Mouse (Mus musculus) mouse trophoblast stem cell (cell line): ENCODE results near the gene Diexf.

ENCODE experiments used
- in situ Hi-C, 2 experiments: fragments of 300-500 bp; cut with MseI, MboI; formaldehyde crosslinking; loops; 2 replicates in 1 of 2; 3 replicates in 1 of 2; pipeline ENCODE4 v1.15.1; 2025

Diexf gene

DNA sequence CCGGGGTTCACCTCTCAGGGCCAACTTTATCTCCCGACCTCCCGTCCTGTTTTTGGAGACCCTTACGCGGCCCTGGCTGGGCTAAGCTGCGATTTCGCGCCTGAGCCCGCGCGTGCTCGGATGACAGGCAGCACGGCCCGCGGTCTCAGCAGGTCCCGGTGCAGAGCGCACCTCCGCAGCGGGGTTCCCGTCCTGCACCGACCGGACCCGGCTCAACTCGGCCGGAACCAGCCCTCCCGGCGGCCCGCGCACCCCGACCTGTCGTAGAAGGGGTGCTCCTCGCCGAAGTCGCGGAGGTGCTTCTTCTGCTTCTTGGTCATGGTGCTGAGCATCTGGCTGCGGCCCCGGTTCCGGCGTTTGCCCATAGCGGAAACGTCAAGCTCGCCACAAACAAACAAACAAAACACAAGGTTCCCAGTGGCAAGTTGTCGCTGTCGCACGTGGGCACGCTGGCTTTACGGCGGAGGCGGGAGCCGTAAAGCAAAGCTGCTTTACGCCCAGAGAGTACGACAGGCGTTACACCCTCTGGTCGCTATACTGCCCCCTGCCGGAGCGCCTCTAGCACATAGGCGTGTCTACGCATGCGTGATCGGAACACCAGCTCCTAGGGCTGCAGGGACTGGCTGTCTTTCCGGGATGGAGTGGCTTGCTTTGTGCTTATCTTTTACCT is at the start of gene Diexf:
Gene Diexf, minus strand, starts transcription at position 487 of the 670 bp plus-strand sequence.
- in situ Hi-C loops = no loop called here

DNA sequence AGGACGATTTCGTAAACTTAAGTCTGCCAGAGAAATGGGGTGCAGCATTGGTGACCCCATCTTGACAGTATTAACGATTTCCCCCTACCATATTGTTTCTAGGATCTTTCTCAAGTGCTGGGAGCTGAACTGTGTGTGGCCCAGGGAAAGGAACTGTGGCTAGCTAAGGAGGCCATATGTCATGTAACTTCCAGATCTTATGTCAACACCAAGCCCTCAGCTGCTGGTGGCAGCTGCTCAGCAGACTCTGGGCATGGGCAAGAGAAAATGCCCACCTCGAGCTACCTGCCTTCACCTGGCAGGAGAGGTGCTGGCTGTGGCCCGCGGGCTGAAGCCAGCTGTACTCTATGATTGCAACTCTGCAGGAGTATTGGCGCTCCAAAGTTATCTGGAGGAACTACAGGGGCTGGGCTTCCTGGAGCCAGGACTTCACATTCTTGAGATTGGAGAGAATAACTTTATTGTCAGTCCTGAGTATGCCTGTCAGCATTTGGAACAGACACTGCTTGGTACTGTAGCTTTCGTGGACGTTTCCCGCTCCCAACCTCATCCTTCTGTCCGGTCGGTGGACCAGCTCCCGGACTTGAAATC is 44.2 kb upstream of the Diexf start:
- in situ Hi-C loops = no loop called here

DNA sequence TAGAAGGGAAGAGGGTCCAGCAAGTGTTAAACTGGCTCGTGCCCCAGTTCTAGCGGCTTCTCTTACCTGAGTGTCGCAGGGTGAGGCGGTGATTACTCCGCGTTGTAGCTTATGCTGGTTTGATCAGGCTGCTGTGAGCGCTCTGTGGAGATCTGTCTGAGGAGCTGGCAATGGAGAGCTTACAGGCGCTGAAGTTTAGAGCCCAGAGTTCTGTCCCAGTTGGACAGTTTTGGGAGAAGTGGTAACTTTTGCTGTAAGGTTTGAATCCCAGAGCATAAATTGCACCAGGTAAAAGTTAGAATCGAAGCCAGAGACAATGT is 43.7 kb upstream of the Diexf start:
- in situ Hi-C loops = no loop called here

DNA sequence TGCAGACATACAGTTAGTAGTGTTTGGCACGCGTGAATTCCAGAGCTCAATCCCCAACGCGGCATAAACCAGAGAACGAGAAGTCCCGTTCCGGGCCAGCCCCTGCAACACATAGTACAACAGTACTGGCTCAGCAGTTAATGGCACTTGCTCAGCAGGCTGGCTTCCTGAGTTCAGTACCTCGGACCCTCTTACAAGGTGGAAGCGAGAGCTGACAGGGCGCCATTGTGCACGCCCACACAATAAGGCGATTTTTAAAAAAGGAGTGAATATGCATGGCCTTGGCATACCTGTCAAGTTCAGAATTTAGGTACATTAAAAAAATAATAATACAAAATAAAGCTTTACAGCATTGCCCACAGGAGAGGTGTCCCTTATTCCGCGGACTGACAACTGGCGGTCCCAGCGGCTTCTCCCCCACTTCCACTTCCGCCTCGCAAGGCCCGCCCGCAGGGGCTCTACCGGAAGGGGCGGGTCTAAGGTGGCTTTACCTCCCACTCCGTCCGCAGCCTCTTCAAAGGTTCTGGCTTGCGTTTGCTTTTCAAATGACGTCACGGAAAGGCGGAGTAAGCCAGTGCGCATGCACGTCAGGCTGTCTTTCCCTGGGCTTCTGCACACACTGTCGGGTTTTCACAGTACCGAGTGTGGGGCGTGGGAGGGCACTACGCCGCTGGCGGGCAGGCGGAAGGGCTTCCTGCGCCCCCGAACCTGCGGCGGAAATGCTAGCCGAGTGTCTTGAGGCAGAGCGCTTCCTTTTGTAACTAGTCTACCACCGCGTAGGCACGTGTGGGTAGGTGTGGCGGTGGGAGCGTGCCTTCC is 43.1 kb upstream of the Diexf start:
- in situ Hi-C loops = no loop called here

DNA sequence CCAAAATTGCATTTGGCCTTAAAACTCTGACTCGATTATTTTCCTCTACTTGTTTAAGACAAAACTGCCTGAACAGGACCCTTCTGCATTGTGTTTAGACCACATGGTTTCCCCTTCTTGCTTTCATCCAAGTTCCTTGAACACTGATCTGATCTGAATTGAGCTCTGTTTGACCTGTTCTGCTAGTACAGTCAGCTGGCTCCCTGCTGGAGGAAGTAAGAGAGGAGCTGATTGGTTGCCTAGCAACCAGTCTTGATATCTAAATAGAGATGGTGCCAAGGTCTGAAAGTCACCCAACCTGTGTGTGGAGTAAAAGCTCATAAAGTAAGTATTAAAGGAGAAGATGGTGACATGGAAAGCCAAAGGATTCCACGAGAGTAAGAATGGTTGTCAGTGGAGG is 39.8 kb upstream of the Diexf start:
- in situ Hi-C loops = no loop called here

DNA sequence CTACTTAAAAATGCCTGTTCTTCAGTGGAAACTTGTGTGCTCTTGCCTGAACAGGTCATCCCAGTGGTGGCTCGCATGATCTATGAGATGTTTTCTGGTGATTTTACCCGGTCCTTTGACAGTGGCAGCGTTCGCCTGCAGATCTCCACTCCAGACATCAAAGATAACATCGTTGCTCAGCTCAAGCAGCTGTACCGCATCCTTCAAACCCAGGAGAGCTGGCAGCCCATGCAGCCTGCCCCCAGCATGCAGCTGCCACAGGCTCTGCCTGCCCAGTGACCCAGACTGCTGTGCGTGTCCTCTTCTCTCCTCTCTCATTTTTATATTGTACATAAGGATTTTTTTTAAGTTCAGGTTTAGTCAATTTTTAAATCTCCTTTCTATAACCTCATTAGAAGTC is 39.2 kb upstream of the Diexf start:
- in situ Hi-C loops = no loop called here

DNA sequence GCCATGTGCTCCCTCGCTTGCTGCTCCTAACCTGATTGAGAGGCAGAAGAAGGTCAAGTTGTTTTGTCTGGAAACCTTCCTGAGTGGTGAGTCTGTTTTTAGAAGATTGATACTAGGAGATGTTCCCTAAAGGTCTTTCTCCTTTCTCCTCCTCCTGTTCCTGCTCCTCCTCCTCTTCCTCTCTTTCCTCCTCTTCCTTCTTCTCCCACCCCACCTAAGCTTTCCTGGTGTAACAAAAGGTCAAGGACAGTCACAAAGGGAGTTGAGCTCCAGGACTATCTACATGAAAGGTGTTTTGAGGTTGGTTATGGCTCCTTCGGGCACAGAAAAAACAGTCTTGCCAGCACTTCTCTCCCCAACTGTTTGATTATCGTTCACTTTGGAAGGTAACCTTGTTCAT is 37.7 kb upstream of the Diexf start, which contains the start of gene A130010J15Rik:
Gene A130010J15Rik, plus strand, starts transcription at position 301 of the 400 bp plus-strand sequence.
- in situ Hi-C loops = no loop called here

DNA sequence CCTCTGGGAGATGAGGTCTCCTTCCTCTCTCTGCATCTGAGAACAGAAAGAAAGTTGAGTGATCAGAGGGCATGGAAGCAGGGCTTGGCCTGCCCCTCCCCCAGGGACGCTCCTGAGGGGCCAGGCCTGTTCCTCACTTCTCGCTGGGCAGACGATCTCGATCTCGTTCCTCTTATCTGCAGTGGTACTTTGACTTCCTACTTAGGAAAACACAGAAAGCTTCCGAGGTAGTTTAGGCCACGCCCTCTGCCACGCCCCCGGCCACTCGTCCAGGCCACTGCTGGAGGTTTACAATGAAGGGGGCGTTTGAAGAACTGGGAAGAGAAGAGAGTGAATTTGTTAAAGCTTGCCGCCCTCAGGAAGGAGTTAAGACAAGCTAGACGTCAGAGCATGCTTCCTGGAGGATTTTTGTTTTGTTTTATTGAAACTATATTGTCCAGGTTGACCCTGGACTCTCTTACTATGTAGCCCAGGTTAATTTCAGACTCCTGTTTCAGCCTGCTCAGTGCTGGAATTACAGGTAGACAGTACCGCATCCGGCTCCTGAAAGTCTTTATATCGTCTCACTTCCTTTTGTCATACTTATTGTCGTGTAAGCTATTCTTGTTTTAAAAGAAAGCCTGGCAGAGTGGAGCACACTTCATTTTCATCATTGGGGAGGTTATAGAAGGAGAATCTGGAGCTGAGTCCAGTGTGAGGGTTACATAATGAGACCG is 30.4 kb upstream of the Diexf start:
- in situ Hi-C loops = no loop called here

DNA sequence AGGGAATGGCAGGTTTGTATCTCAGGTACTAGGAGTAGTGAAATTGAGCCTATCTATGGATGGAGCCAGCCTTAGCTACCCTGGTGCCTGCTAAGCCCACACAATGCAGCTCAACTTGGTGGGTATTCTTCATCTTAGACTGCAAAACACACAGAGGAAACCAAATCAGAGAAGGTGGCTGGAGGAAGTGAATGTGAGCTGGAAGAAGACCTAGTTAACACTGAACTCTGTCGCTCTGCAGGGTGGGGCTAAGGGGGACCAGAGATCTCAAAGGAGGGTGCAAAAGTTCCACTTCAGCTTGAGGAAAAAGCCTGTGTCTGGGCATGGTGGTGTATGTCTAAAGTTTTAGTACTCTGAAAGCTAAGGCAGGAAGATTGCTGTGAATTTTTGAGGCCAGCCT is 29.5 kb upstream of the Diexf start:
- in situ Hi-C loops = no loop called here

DNA sequence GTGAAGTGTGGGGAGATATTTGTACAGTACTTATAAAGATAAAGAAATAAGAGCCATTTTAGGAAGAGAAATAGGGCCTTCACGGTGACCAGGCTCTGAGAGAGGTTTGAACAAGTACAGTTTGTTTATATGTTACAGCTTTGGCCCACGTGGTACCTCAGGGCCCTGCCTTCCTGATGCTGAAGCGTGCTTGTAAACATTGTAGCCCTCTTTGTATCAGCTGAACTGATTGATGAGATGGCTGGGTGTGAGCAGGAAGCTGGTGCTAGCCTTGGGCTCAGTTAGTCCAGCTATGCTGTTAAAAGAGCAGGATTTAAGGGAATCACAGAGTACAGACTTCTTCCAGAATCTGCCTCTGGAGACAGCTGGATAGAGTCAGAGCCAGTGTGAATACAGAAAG is 29.1 kb upstream of the Diexf start:
- in situ Hi-C loops = no loop called here

DNA sequence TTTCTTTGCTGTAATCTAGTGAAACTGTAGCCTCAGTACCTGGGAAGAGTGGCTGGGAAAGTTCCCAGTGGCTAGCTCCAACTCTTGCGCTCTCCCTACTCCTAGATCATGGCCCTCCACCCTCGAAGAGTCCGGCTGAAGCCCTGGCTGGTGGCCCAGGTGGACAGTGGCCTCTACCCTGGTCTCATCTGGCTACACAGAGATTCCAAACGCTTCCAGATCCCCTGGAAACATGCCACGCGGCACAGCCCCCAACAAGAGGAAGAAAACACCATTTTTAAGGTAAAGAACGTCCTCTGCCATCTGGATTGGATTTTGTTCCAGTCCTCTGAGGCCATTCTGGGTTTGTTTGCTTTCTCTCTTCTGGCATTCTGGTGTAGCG is 27.0 kb upstream of the Diexf start:
- in situ Hi-C loops = no loop called here

DNA sequence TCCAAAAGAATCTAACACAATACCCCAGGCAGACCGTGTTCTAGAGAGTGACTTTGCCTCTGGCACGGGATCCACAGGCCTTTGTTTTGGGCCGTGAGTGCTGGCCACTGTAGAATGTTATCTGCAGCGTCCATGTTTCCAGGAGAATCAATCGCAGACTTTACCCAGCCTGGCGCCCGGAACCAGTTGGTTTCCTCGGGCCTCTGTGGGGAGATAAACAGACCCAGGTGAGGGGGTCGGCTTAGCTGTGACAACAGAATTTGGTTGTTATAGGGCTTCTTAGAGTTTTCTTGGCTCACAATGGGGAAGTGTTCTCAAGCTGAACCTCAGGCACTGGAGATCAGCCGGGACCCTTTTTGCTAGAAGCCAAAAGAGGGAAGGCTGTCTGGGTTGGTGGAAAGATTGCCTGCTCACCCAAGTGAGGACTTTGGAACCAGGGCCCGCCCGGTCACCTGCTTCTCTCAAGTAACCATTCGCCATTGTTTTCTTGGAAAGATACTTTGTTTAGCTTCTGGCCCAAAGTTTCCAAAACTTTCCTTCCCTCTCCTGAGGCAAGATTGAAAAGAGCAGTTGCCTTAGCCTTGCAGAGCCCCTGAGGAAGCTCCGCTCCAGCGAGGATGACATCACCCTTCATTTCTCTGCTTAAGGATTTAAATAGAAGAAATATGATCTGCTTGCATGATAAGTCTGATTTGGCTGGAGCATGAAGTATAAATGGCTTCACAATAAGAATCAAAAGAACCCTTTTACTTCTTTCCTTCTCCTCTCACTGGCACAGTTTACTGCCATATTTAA is 26.4 kb upstream of the Diexf start:
- in situ Hi-C loops = no loop called here

DNA sequence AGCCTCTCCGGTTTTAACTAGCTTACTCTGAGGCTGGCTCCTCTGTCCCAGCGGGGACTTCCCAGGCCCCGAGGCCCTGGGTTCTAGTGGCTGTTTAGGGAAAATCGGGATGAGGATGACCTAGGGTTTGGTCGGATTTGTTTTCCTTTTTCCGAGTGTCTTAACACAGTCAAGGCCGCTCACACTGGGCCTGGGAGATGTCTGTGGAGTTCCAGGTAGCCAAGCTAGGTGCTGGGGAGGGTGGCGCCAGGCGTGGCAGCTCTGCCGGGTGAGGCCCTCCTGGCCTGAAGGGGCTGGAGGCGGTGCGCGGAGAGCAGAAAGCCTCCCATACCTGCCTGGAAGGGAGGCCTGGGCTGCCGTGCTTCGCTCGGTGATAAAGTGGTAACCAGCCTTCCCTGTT is 23.5 kb upstream of the Diexf start:
- in situ Hi-C loops = no loop called here

DNA sequence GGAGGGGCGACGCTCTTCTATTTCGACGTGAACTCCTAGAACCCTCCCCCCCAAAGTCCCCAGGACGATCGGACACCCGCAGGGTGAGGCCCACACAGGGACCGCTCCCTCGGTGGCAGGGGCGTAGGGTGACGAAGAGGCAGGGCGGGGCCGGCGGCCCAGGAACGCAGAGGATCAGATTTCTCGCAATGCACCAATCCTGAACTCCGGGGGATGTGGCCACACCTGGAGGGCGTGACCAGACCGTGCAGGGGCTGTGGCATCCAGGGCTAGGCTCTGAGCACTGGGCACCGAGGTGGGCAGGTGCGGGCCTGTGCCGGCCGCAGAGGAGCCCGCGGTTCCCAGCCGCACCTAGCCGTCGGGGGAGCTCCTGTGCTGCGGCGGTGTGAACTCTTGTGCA is 22.8 kb upstream of the Diexf start, which contains the start of gene Irf6:
Gene Irf6, plus strand, starts transcription at position 240 of the 400 bp plus-strand sequence.
- in situ Hi-C loops = no loop called here

DNA sequence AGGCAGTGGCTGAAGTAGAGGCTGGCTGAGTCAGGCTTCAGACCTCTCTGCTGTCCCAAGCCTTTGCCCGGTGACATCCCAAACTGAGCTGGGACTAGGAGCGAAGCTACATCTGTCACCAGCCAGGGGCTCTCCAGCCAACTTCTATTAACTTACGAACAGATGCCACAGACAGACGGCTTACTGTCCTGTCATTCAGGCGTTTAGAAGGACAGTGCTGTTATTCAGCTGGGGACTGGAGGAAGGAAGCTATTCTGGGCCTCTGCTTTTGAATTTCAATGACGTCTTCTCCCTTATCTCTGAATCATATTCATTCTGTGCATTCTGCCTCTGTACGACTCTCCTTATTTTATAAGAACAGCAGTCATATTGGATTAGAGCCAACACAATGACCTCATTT is 21.1 kb upstream of the Diexf start:
- in situ Hi-C loops = no loop called here

DNA sequence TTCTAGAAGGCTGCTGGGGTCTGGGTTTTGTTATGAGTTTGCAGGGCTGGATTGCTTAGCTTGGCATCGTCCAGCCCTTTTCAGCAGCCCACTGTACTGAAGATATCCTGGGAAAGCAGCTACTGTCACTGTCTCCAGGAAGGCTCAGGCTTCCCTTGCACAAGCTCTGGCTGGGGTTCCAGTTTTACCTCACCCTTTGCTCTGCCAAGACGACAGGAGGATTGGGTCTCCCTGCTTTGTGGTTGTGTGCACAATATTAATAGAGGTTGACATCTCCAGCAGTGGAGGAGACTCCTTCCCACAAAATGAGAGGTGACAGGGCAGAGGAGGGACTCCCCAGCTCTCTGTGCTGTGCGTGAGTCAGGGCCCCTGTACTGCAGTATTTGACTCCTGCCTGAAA is 19.2 kb upstream of the Diexf start:
- in situ Hi-C loops = no loop called here

DNA sequence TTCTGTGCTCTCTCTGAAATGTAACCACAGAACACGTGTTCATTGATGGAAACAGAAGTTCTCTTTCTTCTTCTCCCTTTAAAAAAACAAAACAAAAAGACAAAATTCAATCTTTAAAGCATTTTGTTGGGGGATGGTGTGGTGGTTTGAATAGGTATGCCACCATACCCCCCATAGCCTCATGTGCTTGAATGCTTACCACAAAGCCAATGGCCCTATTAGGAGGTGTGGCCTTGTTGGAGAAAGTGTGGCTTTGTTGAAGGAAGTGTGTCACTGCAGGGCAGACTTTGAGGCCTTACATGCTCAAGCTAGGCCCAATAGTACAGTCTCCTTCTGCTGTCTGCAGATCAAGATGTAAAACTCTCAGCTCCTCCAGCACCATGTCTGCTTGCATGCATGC is 16.3 kb upstream of the Diexf start:
- in situ Hi-C loops = no loop called here

DNA sequence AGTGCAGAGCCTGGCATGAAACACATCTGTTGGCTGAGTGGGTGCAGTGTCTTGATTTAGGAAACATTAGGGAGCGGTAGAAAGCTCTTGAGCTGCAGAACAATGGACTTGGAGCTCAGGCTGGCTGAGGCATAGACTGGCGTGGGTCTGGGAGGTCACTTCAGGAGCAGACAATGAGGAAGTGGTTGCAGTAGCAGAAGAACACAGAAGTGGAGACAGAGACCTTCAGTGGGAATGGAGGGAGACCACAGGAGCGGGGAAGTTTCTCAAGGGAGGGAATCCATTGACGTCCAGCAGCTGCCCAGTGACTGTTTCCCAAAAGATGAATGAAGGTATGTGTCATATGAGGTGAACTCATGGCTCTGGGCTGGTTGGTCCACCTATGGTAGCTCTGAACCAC is 15.0 kb upstream of the Diexf start:
- in situ Hi-C loops = no loop called here

DNA sequence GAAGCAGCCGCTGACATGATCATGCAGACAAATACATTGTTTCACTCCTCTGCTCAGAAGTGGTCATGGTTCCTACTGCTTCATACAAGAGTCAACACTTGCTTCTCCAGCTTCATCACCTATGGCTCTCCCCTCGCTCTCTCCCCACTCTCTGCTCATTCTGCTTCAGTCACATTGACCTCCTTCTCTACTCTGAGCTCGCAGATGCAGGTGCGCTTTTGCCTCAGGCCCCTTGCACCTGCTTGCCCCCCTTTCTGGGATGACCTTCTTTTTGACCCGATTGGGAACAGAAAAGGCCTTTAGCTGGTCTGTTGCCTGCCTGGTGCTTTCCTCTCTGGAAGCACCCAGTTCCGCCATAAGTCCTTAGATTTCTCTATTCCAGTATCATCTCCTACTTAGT is 14.4 kb upstream of the Diexf start:
- in situ Hi-C loops = no loop called here

DNA sequence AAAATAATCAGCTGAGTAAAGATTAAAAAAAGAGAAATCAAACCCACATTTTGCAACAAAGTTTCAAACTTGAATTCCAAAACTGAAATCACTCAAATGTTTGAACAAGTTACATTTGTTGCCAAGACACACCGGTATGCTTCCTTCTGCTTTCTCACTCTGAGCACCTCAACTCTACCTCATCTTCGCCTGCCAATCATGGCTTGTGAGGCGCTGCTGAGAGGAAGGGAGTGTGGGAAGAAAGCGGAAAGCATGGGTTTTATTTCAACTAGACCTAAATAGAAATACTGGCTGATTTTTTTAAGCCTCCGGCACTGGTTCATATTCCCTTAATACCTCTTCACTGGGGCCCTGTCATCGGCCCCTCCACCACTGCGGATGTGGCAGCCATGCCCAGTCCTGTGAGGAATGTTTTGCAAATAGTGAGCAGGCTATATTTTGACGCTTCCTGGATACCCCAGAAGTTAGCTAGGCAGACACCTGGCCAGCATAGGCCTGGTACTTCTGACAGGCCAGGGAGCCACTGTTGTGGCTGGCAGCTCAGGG is 12.5 kb upstream of the Diexf start:
- in situ Hi-C loops = no loop called here

DNA sequence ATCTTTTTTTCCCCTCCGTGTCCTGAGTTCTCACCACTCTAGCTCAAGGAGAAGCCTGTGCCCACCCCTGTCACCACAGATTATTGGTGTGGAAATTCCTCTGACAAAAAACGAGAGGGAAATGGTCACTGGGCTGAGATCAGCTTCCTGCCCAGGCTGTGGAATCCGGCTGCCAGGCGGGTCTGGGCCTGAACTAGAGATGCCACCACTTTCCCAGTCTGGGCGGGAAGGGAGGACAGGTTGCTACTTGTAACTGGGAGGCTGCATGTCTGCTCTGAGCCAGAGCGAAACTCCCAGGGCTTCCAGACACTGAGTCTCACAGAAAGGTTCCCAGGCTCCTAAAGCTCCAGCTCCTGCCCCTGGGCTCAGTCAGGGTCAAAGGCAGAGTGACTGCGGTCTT is 11.0 kb upstream of the Diexf start:
- in situ Hi-C loops = no loop called here
